ENCODE assay signal across 18 mouse cellular contexts in genomic region chrX:58041865-58042264, GRCm38 (mm10). TPM values are rescaled to one million over a fixed set of nuclear protein-coding genes. Genes with fewer than 3 reads are reported as not detected.
DNase-seq lines count a peak whose midpoint lies in the region.
"Had no signal": no experiment of that assay in that cellular context is flagged by ENCODE, and none has a peak within 500 bp of the region (broad histone marks: within the 10 kb centered on the region; RNA-seq: fewer than 3 reads in every experiment).

No protein-coding gene starts in this region.

- DNase-seq in ES-CJ7 (ENCODE audit: low read depth, low spot score) (peak; percentile 62), R1 (ENCODE audit: low read depth, low spot score) (peak; percentile 88)
- DNase-seq in adrenal gland, adult 2 months: no peak
- DNase-seq in left cerebral cortex, adult 9 months (ENCODE audit: low spot score in 2 of 2): no peak
- no peak for DNase-seq in cerebellum, postnatal 4 days (ENCODE audit: low spot score in 2 of 2)
- DNase-seq: adrenal gland, adult 8-10 months; adrenal gland, postnatal 14 days; adrenal gland, postnatal 36 days; cerebellum, adult 11-12 months; cerebellum, adult 2 months; cerebellum, adult 9-10 months; cerebellum, postnatal 10 days; cerebellum, postnatal 25 days; embryo, embryonic 11 days had no signal

RNA-seq across cellular contexts. Expression of gene Zic3, which starts 19.4 kb away (rescaled TPM):
- not detected for total RNA-seq in adrenal gland, adult 2 months (2021)
- polyA plus RNA-seq in adrenal gland, adult 2 months (2012; rRNA removed): not detected in 2 replicates
- total RNA-seq: adrenal gland, adult 8-10 months; adrenal gland, postnatal 14 days; adrenal gland, postnatal 36 days; CH12.LX; common myeloid progenitor, adult 5-6 weeks; MEL had no signal
- polyA plus RNA-seq: erythroblast, embryonic 14.5 days had no signal

Comparison
In these comparisons a context has a peak if more than half of its experiments do, and no peak if none do; other contexts are left out.
1. DNase-seq: peak in ES-CJ7 (single experiment) and R1 (single experiment); none in adrenal gland, adult 2 months (single experiment), left cerebral cortex, adult 9 months (0 of 2) and cerebellum, postnatal 4 days (0 of 2).